Mouse (Mus musculus) CH12.LX (cell line): ENCODE measurements around the gene Cradd. TPM values are rescaled to one million over a fixed set of nuclear protein-coding genes. Genes with fewer than 3 reads are reported as not detected.

Experiments
- DNase-seq: peaks from one replicate; pipeline ENCODE4 v3.0.0-alpha.2; 2013; ENCODE audit errors: extremely low read depth
- H3K27ac ChIP-seq: 2 replicates; pipeline ENCODE4 v1.5.1; 2012; ENCODE audit warnings: low read depth, mild to moderate bottlenecking, control low read depth, moderate library complexity; ENCODE audit not compliant: insufficient read depth
- H3K27me3 ChIP-seq: replicated peaks from 2 replicates; pipeline ENCODE3; 2012; ENCODE audit warnings: inconsistent platforms
- H3K36me3 ChIP-seq, 2 experiments: replicated peaks in 1 of 2; 2 replicates each; pipeline versions ENCODE3 to v1.6.1; 2012; ENCODE audit warnings: inconsistent platforms in 1 of 2, low read length in 1 of 2, mild to moderate bottlenecking in 1 of 2, mixed read lengths in 1 of 2, moderate library complexity in 1 of 2; ENCODE audit not compliant: control insufficient read depth in 1 of 2, insufficient read depth in 1 of 2
- H3K4me1 ChIP-seq, 2 experiments: 2 replicates each; pipeline ENCODE4 v1.6.1; 2012; ENCODE audit warnings: inconsistent platforms in 1 of 2, moderate library complexity in 1 of 2; ENCODE audit not compliant: insufficient read depth in 2 of 2, control insufficient read depth in 1 of 2
- H3K4me2 ChIP-seq: 2 replicates; pipeline ENCODE4 v1.6.1; 2012; ENCODE audit warnings: low read depth, mild to moderate bottlenecking, control low read depth; ENCODE audit not compliant: poor library complexity, insufficient read depth, severe bottlenecking
- H3K4me3 ChIP-seq, 3 experiments: fragments of 150-350 bp in 1 of 3; sonication (generic) in 1 of 3; replicated peaks in 1 of 3; 2 replicates each; pipeline versions ENCODE3 to v1.5.1; 2011 to 2012; ENCODE audit warnings: low read depth in 2 of 3, low read length in 2 of 3, mild to moderate bottlenecking in 2 of 3, moderate library complexity in 2 of 3, control low read depth in 1 of 3, improper control_type of control experiment in 1 of 3, inconsistent platforms in 1 of 3, mixed read lengths in 1 of 3; ENCODE audit not compliant: poor library complexity in 1 of 3
- H3K79me2 ChIP-seq: replicated peaks from 2 replicates; pipeline ENCODE4 v1.6.1; 2012; ENCODE audit warnings: mild to moderate bottlenecking, moderate library complexity; ENCODE audit not compliant: control insufficient read depth, poor library complexity, insufficient read depth, severe bottlenecking; ENCODE audit errors: extremely low read depth
- H3K9ac ChIP-seq: 2 replicates; pipeline ENCODE4 v1.6.1; 2012; ENCODE audit warnings: low read depth, mild to moderate bottlenecking, control low read depth, moderate library complexity; ENCODE audit not compliant: insufficient read depth
- H3K9me3 ChIP-seq: replicated peaks from 2 replicates; pipeline ENCODE3; 2012; ENCODE audit warnings: low read length, inconsistent platforms, mixed read lengths
- BHLHE40 ChIP-seq: IDR thresholded peaks from 2 replicates; pipeline ENCODE4 v1.6.1; 2011; ENCODE audit warnings: mild to moderate bottlenecking, low read depth, low read length, improper control_type of control experiment
- CHD1 ChIP-seq: IDR thresholded peaks from 2 replicates; pipeline ENCODE4 v1.6.1; 2012; ENCODE audit warnings: low read depth, low read length, improper control_type of control experiment, inconsistent platforms
- CHD2 ChIP-seq: IDR thresholded peaks from 2 replicates; pipeline ENCODE4 v1.6.1; 2011; ENCODE audit warnings: low read length, improper control_type of control experiment
- HCFC1 ChIP-seq: IDR thresholded peaks from 2 replicates; pipeline ENCODE4 v1.6.1; 2012; ENCODE audit warnings: low read depth, mild to moderate bottlenecking, inconsistent platforms, low read length, improper control_type of control experiment
- KAT2A ChIP-seq: IDR thresholded peaks from 2 replicates; pipeline ENCODE4 v1.6.1; 2012; ENCODE audit warnings: low read length, improper control_type of control experiment, inconsistent platforms; ENCODE audit not compliant: insufficient replicate concordance
- MEF2A ChIP-seq: IDR thresholded peaks from 2 replicates; pipeline ENCODE4 v1.6.1; 2014; ENCODE audit warnings: low read depth, mild to moderate bottlenecking, inconsistent platforms, low read length, improper control_type of control experiment, borderline replicate concordance
- NRF1 ChIP-seq: IDR thresholded peaks from 2 replicates; pipeline ENCODE4 v1.6.1; 2014; ENCODE audit warnings: low read depth, mild to moderate bottlenecking, inconsistent platforms, low read length, improper control_type of control experiment, moderate library complexity
- SIN3A ChIP-seq: IDR thresholded peaks from 2 replicates; pipeline ENCODE4 v1.6.1; 2012; ENCODE audit warnings: low read length, improper control_type of control experiment, inconsistent platforms
- TBP ChIP-seq: conservative IDR thresholded peaks from 2 replicates; pipeline ENCODE4 v1.6.1; 2011; ENCODE audit warnings: low read depth, low read length, improper control_type of control experiment
- TCF12 ChIP-seq: IDR thresholded peaks from 2 replicates; pipeline ENCODE4 v1.6.1; 2014; ENCODE audit warnings: low read depth, mild to moderate bottlenecking, inconsistent platforms, low read length, improper control_type of control experiment
- UBTF ChIP-seq: IDR thresholded peaks from 2 replicates; pipeline ENCODE4 v1.6.1; 2012; ENCODE audit warnings: low read depth, mild to moderate bottlenecking, inconsistent platforms, low read length, improper control_type of control experiment, moderate library complexity
- USF1 ChIP-seq: IDR thresholded peaks from 2 replicates; pipeline ENCODE4 v1.6.1; 2014; ENCODE audit warnings: low read depth, mild to moderate bottlenecking, inconsistent platforms, low read length, improper control_type of control experiment
- USF2 ChIP-seq: conservative IDR thresholded peaks from 2 replicates; pipeline ENCODE4 v1.6.1; 2011; ENCODE audit warnings: low read depth, low read length, improper control_type of control experiment
- ZMIZ1 ChIP-seq: IDR thresholded peaks from 2 replicates; pipeline ENCODE4 v1.6.1; 2012; ENCODE audit warnings: low read depth, mild to moderate bottlenecking, inconsistent platforms, low read length, improper control_type of control experiment
- dilution Hi-C: fragments of 300-500 bp; cut with MboI; formaldehyde crosslinking; loops from 2 replicates; pipeline ENCODE4 v1.14.3; 2020; ENCODE audit warnings: low sequenced_read_pairs; ENCODE audit not compliant: extremely low pct_unique_long_range_greater_than_20kb, extremely low pct_ligation_motif_present
- in situ Hi-C: fragments of 300-500 bp; cut with MboI; formaldehyde crosslinking; loops from 3 replicates; pipeline ENCODE4 v1.14.3; 2019; ENCODE audit warnings: low sequenced_read_pairs, low pct_ligation_motif_present, low pct_unique_long_range_greater_than_20kb, mixed read lengths
- polyA plus RNA-seq: library from polyadenylated mRNA; unstranded; fragments of >175 nt; gene quantifications from 2 replicates; pipeline ENCODE4 v1.2.1, GENCODE M21; 2012; ENCODE audit warnings: low read depth; ENCODE audit not compliant: insufficient read length
- total RNA-seq, 2 experiments: library from RNA; depleted of rRNA; stranded (reverse); fragments of 300-350 nt in 1 of 2; fragments of >200 nt in 1 of 2; gene quantifications; 2 replicates each; pipeline ENCODE4 v1.2.3; 2012 to 2014

Gene Cradd
- total and polyA plus RNA-seq, 3 experiments = 5.6 to 8.8 (median 5.6) TPM

- H3K9me3 ChIP-seq = no peaks in the 10 kb centered on the region
- H3K36me3 ChIP-seq = peaks cover 0 to 3% of the 10 kb centered on the region in 2 experiments
- H3K27me3 ChIP-seq = no peaks in the 10 kb centered on the region
- H3K27ac ChIP-seq = no peak overlapping the region
- no peaks in the 10 kb centered on the region for H3K79me2 ChIP-seq
- no peak overlapping the region for H3K4me3 ChIP-seq
- no peak overlapping the region for H3K9ac ChIP-seq
- in situ Hi-C loops = no loop called here
- no peak overlapping the region for H3K4me2 ChIP-seq
- dilution Hi-C loops = no loop called here
- H3K4me1 ChIP-seq = no peaks in the 10 kb centered on the region
- no peak for DNase-seq
- TF ChIP-seq USF1 (no peak), UBTF (no peak), BHLHE40 (no peak), CHD2 (no peak), SIN3A (no peak), CHD1 (no peak), HCFC1 (no peak), NRF1 (no peak), ZMIZ1 (no peak), TBP (no peak), USF2 (no peak)
Measured at GRCm38 (mm10) chr10:95220536-95220935, 103.4 kb downstream of the Cradd start.

GRCm38 (mm10) chr10:95218683-95219060 is 105.3 kb downstream of the Cradd start:
- H3K9me3 ChIP-seq = no peaks in the 10 kb centered on the region
- H3K9ac ChIP-seq = no peak overlapping the region
- H3K4me1 ChIP-seq = peaks cover 1 to 5% of the 10 kb centered on the region in 2 experiments; a peak in 2 of 4 replicates
- H3K27me3 ChIP-seq = no peaks in the 10 kb centered on the region
- H3K27ac ChIP-seq = no peak overlapping the region
- DNase-seq = no peak
- H3K79me2 ChIP-seq = no peaks in the 10 kb centered on the region
- H3K4me2 ChIP-seq = no peak overlapping the region
- TF ChIP-seq MEF2A (no peak), USF1 (no peak), KAT2A (no peak), TBP (no peak), TCF12 (no peak)
- peaks cover 0 to 3% of the 10 kb centered on the region in 2 experiments for H3K36me3 ChIP-seq
- in situ Hi-C loops (no loop called here), dilution Hi-C loops (no loop called here)
- no peak overlapping the region for H3K4me3 ChIP-seq
